Mouse (Mus musculus) midbrain, embryonic 16.5 days (tissue): Measurements from ENCODE around the gene Arpc4. TPM values are rescaled to one million over a fixed set of nuclear protein-coding genes. Genes with fewer than 3 reads are reported as not detected.

Experiments
- ATAC-seq: fragments of 200-750 bp; cut with Nextera tagmentation; 2 replicates; pipeline ENCODE4 v1.8.0; 2017; ENCODE audit warnings: moderate TSS enrichment
- H3K27ac ChIP-seq: fragments of 300-500 bp; sonication (generic); 2 replicates; pipeline ENCODE4 v1.5.1; 2014; ENCODE audit warnings: mild to moderate bottlenecking, low read length, mixed read lengths
- H3K27me3 ChIP-seq: fragments of 300-500 bp; sonication (generic); 2 replicates; pipeline ENCODE4 v1.6.1; 2014; ENCODE audit warnings: low read depth, low read length, mixed read lengths; ENCODE audit not compliant: control insufficient read depth, insufficient read depth
- H3K36me3 ChIP-seq: fragments of 300-500 bp; sonication (generic); 2 replicates; pipeline ENCODE4 v1.6.1; 2014; ENCODE audit warnings: mild to moderate bottlenecking, low read length, moderate library complexity, mixed read lengths; ENCODE audit not compliant: control insufficient read depth, insufficient read depth
- H3K4me1 ChIP-seq: fragments of 300-500 bp; sonication (generic); 2 replicates; pipeline ENCODE4 v1.6.1; 2014; ENCODE audit warnings: mild to moderate bottlenecking, low read length, mixed read lengths; ENCODE audit not compliant: control insufficient read depth, insufficient read depth
- H3K4me2 ChIP-seq: fragments of 300-500 bp; sonication (generic); 2 replicates; pipeline ENCODE4 v1.6.1; 2014; ENCODE audit warnings: mild to moderate bottlenecking, low read length, mixed read lengths
- H3K4me3 ChIP-seq: fragments of 300-500 bp; sonication (generic); 2 replicates; pipeline ENCODE4 v1.5.1; 2014; ENCODE audit warnings: low read depth, mild to moderate bottlenecking, low read length, moderate library complexity, mixed read lengths
- H3K9ac ChIP-seq: fragments of 300-500 bp; sonication (generic); 2 replicates; pipeline ENCODE4 v1.6.1; 2014; ENCODE audit warnings: low read depth, low read length, mixed read lengths
- H3K9me3 ChIP-seq: fragments of 300-500 bp; sonication (generic); replicated peaks from 2 replicates; pipeline ENCODE4 v1.6.1; 2014; ENCODE audit warnings: mild to moderate bottlenecking, low read length, mixed read lengths; ENCODE audit not compliant: control insufficient read depth, poor library complexity, severe bottlenecking
- whole genome bisulfite sequencing: fragments of 180-500 bp; shearing (Covaris S2); extraction: QIAGEN DNeasy Blood & Tissue Kit; methylation state at CpG from one replicate; pipeline ENCODE4 v1.1.7; 2014; 5-methylcytosine and 5-hydroxymethylcytosine counted together
- polyA plus RNA-seq: library from polyadenylated mRNA; unstranded; fragments of >200 nt; fragmentation: Nextera tagmentation; extraction: Ambion mirVana; gene quantifications from 2 replicates; pipeline ENCODE4 v1.2.1, GENCODE M21; 2015

Arpc4 gene
- polyA plus RNA-seq, 1 experiment from 2014 or later, result 475 TPM

DNA sequence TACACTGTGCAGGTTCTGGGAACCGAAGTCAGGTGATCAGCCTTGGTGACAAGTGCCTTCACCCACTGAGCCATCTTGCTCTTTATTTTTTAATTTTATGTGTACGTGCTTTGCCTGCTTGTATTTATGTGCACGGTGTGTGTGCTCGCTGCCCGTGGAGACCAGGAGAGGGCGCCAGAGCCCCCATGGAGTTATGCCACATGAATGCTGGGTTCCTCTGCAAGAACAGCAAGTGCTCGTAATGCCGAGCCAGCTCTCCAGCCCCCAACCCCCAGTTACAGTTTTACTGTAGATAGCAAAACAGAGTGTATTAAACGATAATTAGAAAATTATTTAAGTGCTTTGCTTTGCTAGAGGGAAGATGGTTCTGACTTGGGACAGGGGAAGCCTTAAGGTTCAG, 28.8 kb downstream of the Arpc4 start:
- H3K27ac ChIP-seq, result no peak overlapping the region
- no peaks in the 10 kb centered on the region for H3K9me3 ChIP-seq
- peaks cover 7% of the 10 kb centered on the region for H3K36me3 ChIP-seq
- no peak overlapping the region for H3K4me2 ChIP-seq
- ATAC-seq, result no peak
- no peak overlapping the region for H3K9ac ChIP-seq
- WGBS, result 77% methylated on average over 9 of the region's 9 CpGs
- no peaks in the 10 kb centered on the region for H3K4me1 ChIP-seq
- no peak overlapping the region for H3K4me3 ChIP-seq
- H3K27me3 ChIP-seq, result no peaks in the 10 kb centered on the region

DNA sequence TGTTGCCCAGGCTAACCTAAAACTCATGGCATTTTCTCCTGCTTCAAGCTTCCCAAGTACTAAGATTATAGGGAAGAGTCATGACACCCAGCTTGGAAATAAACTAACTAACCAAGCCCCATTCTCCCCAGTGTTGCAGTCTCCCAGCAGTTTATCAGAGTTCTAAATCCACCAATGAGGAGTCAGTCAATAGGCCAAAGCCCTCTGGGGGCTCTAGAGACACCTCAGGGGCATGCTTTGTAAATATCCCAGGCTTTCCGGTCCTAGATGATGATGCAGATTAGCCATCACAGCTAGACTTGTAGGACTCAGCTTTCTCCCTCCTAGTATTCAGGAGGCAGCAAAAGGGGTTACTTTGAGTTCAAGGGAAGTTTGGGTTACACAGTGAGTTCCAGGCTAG, 32.1 kb downstream of the Arpc4 start:
- no peaks in the 10 kb centered on the region for H3K4me1 ChIP-seq

DNA sequence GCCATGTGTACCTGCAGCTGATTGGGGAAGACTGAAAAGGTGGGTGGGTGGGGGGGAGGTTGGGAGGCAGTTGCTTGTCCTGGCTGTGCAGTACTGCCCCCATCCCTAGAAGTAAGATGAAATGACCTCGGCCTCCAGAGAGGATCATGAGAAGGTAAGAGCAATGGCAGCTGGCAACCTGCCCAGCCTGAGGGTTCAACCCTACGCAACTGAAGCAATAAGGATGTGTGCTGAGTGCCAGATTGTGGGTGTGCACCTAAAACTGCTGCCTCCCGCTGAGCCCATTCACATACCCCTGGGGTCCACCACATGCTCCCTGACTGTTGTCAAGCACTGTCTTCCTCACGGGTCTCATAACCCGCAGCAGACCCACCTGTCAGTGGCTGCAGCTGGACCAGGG, 38.5 kb downstream of the Arpc4 start:
- no peak for ATAC-seq
- WGBS, result 84% methylated on average over 5 of the region's 5 CpGs
- H3K4me1 ChIP-seq, result peaks cover 15% of the 10 kb centered on the region

More for the DNA sequence above, 32.1 kb downstream of the Arpc4 start:
- H3K27ac ChIP-seq, result no peak overlapping the region
- no peak for ATAC-seq
- peaks cover 12% of the 10 kb centered on the region for H3K36me3 ChIP-seq
- no peaks in the 10 kb centered on the region for H3K27me3 ChIP-seq
- H3K9me3 ChIP-seq, result no peaks in the 10 kb centered on the region
- no peak overlapping the region for H3K4me2 ChIP-seq
- no peak overlapping the region for H3K9ac ChIP-seq
- H3K4me3 ChIP-seq, result no peak overlapping the region
- 75% methylated on average over 1 of the region's 1 CpGs for WGBS

DNA sequence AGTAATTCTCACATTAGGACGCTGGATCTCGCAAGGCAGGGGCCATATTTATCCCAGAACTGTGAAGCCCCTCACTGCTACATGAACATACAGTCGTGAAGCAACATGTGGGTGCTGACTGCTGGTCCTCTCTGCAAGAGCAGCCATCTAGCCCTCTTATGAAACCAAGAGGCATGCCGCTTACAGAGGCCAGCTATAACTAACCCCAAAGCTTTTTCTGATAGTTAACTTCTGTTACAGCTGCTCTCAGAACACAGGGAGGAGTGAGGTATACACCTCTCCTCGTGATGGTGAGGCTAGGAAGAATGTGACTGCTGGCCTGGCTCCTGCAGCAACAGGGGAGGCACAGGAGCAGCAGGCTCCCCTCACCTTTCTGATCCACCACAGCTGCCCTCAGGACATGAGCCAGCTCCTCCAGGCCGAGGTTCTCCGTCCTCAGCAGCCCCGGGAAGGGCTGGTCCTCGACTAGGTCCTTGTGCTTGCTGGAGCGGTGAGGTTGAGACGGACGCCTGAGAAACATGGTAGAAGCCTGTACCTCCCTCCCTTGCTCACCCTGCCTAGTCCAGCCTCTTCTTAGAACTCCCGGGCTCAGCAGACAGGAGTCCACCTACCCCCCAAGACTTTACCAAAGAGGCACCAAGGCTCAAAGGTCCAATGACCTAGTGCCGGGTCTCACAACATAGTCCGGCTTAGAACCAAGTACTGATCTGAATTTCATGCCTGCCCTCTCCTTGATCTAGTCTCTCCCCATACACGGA, 40.7 kb downstream of the Arpc4 start:
- Histone ChIP-seq H3K4me2 (peak overlapping the region; percentile 65), H3K27ac (peak overlapping the region; percentile 68; the same call in 1 of the 2 replicates), H3K9me3 (no peaks in the 10 kb centered on the region), H3K4me1 (peaks cover 15% of the 10 kb centered on the region), H3K9ac (peak overlapping the region; percentile 78), H3K27me3 (no peaks in the 10 kb centered on the region), H3K36me3 (peaks cover 2% of the 10 kb centered on the region; the same call in 1 of the 2 replicates), H3K4me3 (peak overlapping the region; percentile 72)
- peak; percentile 59 for ATAC-seq
- 16% methylated on average over 16 of the region's 16 CpGs for WGBS

More for the DNA sequence above, 38.5 kb downstream of the Arpc4 start:
- no peaks in the 10 kb centered on the region for H3K9me3 ChIP-seq
- no peak overlapping the region for H3K9ac ChIP-seq
- H3K4me3 ChIP-seq, result no peak overlapping the region
- no peak overlapping the region for H3K27ac ChIP-seq
- no peak overlapping the region for H3K4me2 ChIP-seq
- H3K36me3 ChIP-seq, result peaks cover 5% of the 10 kb centered on the region
- no peaks in the 10 kb centered on the region for H3K27me3 ChIP-seq

DNA sequence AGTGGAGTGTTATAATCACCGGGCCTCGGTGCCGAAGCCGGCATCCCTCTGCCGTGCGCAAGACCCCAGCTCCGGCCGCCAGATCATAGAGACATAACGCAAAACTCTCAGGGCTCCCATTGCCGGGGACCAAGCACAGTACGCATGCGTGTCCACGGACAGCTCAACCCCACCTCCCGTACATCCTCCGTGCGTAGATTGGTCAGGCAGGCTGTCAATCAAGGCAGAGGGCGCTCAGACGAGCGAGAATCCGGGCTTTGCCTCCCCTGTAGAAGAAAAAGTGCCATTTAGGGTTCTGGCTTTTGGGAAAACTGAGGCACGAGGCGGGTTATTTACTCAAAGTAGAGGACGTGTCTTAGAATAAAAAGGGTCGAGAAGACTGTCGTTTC, 41.3 kb downstream of the Arpc4 start, which contains the start of gene Rpusd3:
Rpusd3 (minus strand) TSS at position 142 of the 389 bp plus-strand sequence.
- H3K27ac ChIP-seq, result peak within 1 kb of the TSS; percentile 69
- under 1% methylated on average over 25 of the region's 25 CpGs for WGBS
- H3K9me3 ChIP-seq, result no peaks in the 10 kb centered on the region
- peak; percentile 99 for ATAC-seq
- H3K9ac ChIP-seq, result peak within 1 kb of the TSS; percentile 78
- H3K36me3 ChIP-seq, result peaks cover 2% of the 10 kb centered on the region; the same call in 1 of the 2 replicates
- peaks cover 15% of the 10 kb centered on the region for H3K4me1 ChIP-seq
- peak within 1 kb of the TSS; percentile 72 for H3K4me3 ChIP-seq
- H3K27me3 ChIP-seq, result no peaks in the 10 kb centered on the region
- peak within 1 kb of the TSS; percentile 65 for H3K4me2 ChIP-seq

DNA sequence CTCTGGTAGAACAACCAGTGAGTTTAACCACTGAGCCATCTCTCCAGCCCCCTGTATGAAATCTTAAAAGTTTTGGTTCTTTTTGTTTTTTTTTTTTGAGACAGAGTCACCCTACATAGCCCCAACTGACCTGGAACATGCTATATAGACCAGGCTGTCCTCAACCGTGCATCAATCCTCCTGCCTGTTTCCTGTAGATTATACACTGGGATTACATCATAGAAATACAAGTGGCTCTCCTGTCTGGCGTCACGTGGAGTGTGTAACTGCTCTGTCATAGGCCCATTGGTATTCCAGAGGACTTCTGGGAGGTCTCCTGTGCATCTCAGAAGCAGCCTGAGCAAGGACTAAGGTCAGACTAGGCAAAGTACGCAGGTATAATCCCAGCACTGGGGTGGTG, 45.1 kb downstream of the Arpc4 start:
- no peak overlapping the region for H3K4me3 ChIP-seq
- WGBS, result 73% methylated on average over 4 of the region's 4 CpGs
- ATAC-seq, result no peak

DNA sequence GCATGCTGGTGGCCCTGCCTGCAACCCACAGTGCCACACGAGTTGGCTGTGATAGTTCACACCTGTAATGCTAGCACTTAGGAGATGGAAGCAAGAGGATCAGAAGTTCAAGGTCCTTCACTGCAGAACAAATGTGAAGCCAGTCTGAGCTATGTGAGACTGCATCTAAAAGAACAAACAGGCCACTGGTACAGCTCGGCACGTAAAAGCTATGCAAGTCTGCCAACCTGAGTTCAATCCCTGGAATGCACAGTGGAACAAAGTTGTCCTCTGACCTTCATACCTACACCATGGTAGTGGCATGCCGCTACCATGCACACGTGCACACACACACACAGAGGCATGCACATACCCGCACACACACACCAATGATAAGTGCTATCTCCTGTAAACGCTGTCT, 46.3 kb downstream of the Arpc4 start:
- Histone ChIP-seq H3K9me3 (no peaks in the 10 kb centered on the region), H3K9ac (no peak overlapping the region), H3K4me3 (no peak overlapping the region), H3K36me3 (no peaks in the 10 kb centered on the region), H3K27me3 (no peaks in the 10 kb centered on the region), H3K27ac (no peak overlapping the region), H3K4me1 (peaks cover 4% of the 10 kb centered on the region; the same call in 1 of the 2 replicates), H3K4me2 (no peak overlapping the region)
- WGBS, result 89% methylated on average over 7 of the region's 7 CpGs
- ATAC-seq, result no peak

More for the DNA sequence above, 45.1 kb downstream of the Arpc4 start:
- Histone ChIP-seq H3K4me1 (peaks cover 9% of the 10 kb centered on the region), H3K27ac (no peak overlapping the region), H3K36me3 (no peaks in the 10 kb centered on the region), H3K9me3 (no peaks in the 10 kb centered on the region), H3K4me2 (no peak overlapping the region), H3K9ac (no peak overlapping the region), H3K27me3 (no peaks in the 10 kb centered on the region)

DNA sequence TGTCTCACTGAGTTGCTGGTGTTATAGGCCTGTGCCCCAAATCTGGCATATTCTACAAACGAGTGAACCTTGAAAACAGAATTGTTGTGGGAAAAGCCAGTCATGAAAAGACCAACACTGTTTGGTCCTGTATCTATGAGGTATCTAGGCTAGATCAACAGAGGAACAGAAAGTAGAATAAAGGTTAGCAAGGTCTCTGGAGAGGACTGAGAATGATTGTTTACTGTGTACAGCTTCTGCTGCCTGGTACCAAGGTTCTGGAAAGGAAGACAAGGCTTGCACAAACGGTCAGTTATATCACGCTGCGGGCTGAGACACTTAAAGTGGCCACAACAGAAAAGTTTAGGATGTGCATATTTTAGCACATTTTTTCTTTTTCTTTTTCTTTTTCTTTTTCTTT, 48.8 kb downstream of the Arpc4 start:
- Histone ChIP-seq H3K4me2 (no peak overlapping the region), H3K27me3 (no peaks in the 10 kb centered on the region), H3K4me1 (no peaks in the 10 kb centered on the region), H3K27ac (no peak overlapping the region), H3K36me3 (no peaks in the 10 kb centered on the region), H3K9me3 (no peaks in the 10 kb centered on the region), H3K9ac (no peak overlapping the region), H3K4me3 (no peak overlapping the region)
- WGBS, result 94% methylated on average over 4 of the region's 4 CpGs
- ATAC-seq, result no peak

DNA sequence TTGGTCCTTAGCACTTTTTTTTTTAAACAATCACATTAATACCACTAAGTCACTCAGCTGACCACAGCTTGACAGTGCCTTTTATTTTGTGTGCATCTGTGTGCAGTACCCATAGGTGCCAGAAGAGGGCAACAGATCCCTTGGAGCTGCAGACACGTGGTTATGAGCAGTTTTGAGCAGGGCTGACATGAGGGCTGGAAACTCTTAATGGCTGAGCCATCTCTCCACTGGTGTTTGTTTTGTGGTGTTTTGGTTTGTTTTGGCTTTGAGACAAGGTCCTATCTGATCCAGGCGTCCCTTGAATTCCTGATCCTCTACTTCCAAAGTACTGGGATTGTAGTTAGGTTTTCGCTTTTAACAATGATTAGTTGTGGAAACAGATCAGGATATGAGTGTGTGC, 49.5 kb downstream of the Arpc4 start:
- no peak for ATAC-seq
- Histone ChIP-seq H3K36me3 (no peaks in the 10 kb centered on the region), H3K27ac (no peak overlapping the region), H3K4me1 (no peaks in the 10 kb centered on the region), H3K9ac (no peak overlapping the region), H3K4me3 (no peak overlapping the region), H3K27me3 (no peaks in the 10 kb centered on the region), H3K9me3 (no peaks in the 10 kb centered on the region), H3K4me2 (no peak overlapping the region)
- WGBS, result 62% methylated on average over 3 of the region's 3 CpGs
